ENCODE assay signal across 9 mouse cellular contexts in genomic region chr15:12549271-12549918, GRCm38 (mm10).
DNase-seq lines count a peak whose midpoint lies in the region; ATAC-seq and TF ChIP-seq lines count a peak whose summit lies in the region.
"Had no signal": no experiment of that assay in that cellular context is flagged by ENCODE, and none has a peak within 500 bp of the region (broad histone marks: within the 10 kb centered on the region; RNA-seq: fewer than 3 reads in every experiment).

No protein-coding gene starts in this region.

- no peak overlapping the region for H3K27ac ChIP-seq in left cerebral cortex, adult 2 months
- peak overlapping the region; percentile 15 to 64 for H3K27ac ChIP-seq in heart, embryonic 14.5 days (replicated peaks in 1 of 2; ENCODE audit: control insufficient read depth in 1 of 2, insufficient read depth in 1 of 2, low read depth in 2 of 2, low read length in 2 of 2)
- peak overlapping the region; percentile 77 for H3K27ac ChIP-seq in stomach, postnatal 0 days (replicated peaks)

- intact Hi-C loops in left cerebral cortex, adult 2 months (cut with DNase I): no loop called here
- intact Hi-C loops in left cerebral cortex, postnatal 14 days (cut with DNase I): no loop called here

- peak overlapping the region; percentile 51 for H3K4me3 ChIP-seq in left cerebral cortex, adult 2 months
- peak overlapping the region; percentile 55 to 69 for H3K4me3 ChIP-seq in heart, embryonic 14.5 days (ENCODE audit: control insufficient read depth in 1 of 2, insufficient read depth in 1 of 2, low read depth in 1 of 2, low read length in 2 of 2)
- H3K4me3 ChIP-seq in stomach, postnatal 0 days (ENCODE audit: low read depth, low read length): peak overlapping the region; percentile 62
- H3K4me3 ChIP-seq: myocyte had no signal

- peak overlapping the region; percentile 75 for H3K9ac ChIP-seq in heart, embryonic 14.5 days (ENCODE audit: low read length)
- H3K9ac ChIP-seq in stomach, postnatal 0 days (ENCODE audit: low read length): peak overlapping the region; percentile 73

- peak overlapping the region; percentile 97 for H3K4me2 ChIP-seq in heart, embryonic 14.5 days (ENCODE audit: low read length)
- peak overlapping the region; percentile 96 for H3K4me2 ChIP-seq in stomach, postnatal 0 days (replicated peaks; ENCODE audit: low read depth)

- H3K4me1 ChIP-seq in heart, embryonic 14.5 days (ENCODE audit: control insufficient read depth in 2 of 2, insufficient read depth in 2 of 2, low read length in 2 of 2): peaks cover 35 to 42% of the 10 kb centered on the region in 2 experiments
- no peaks in the 10 kb centered on the region; the same call in 1 of the 2 replicates for H3K4me1 ChIP-seq in stomach, postnatal 0 days (replicated peaks; ENCODE audit: control insufficient read depth, insufficient read depth)

- H3K36me3 ChIP-seq in heart, embryonic 14.5 days (ENCODE audit: control insufficient read depth, insufficient read depth, low read length): no peaks in the 10 kb centered on the region
- no peaks in the 10 kb centered on the region for H3K36me3 ChIP-seq in stomach, postnatal 0 days (ENCODE audit: control insufficient read depth, insufficient read depth, low read length)

- no peak for TF ChIP-seq CTCF in left cerebral cortex, adult 2 months (IDR thresholded peaks at IDR 0.05)
- no peak for TF ChIP-seq CTCF in stomach, postnatal 0 days (IDR thresholded peaks at IDR 0.05; ENCODE audit: low read depth)

- H3K9me3 ChIP-seq in heart, embryonic 14.5 days (ENCODE audit: control insufficient read depth, low read length): no peaks in the 10 kb centered on the region
- H3K9me3 ChIP-seq in stomach, postnatal 0 days (ENCODE audit: control insufficient read depth, low read length): no peaks in the 10 kb centered on the region

- no peak for TF ChIP-seq EP300 in stomach, postnatal 0 days (optimal IDR thresholded peaks at IDR 0.05)

- no peaks in the 10 kb centered on the region for H3K27me3 ChIP-seq in heart, embryonic 14.5 days (ENCODE audit: control insufficient read depth, insufficient read depth, low read length)
- no peaks in the 10 kb centered on the region for H3K27me3 ChIP-seq in stomach, postnatal 0 days (ENCODE audit: control insufficient read depth, insufficient read depth, low read length)

- ATAC-seq in heart, embryonic 14.5 days (ENCODE audit: insufficient number of reproducible peaks, insufficient read depth, low FRiP score, low read depth): peak; percentile 28; the same call in 1 of the 2 replicates
- peak; percentile 36; the same call in 1 of the 2 replicates for ATAC-seq in stomach, postnatal 0 days (ENCODE audit: low FRiP score, low TSS enrichment)

- DNase-seq in left cerebral cortex, adult 2 months (ENCODE audit: extremely low spot score in 1 of 2, low spot score in 2 of 2): no peak
- DNase-seq in left cerebral cortex, postnatal 14 days (ENCODE audit: low spot score in 2 of 2): no peak
- DNase-seq in embryo, embryonic 9.5 days (ENCODE audit: extremely low spot score): peak; percentile 61
- peak; percentile 63 for DNase-seq in kidney, postnatal 10 days
- DNase-seq in lung, postnatal 4 days: peak; percentile 58 to 62
- peak; percentile 32 for DNase-seq in stomach, postnatal 0 days (ENCODE audit: low spot score)
- no peak for DNase-seq in left cerebral cortex, adult 11 months (ENCODE audit: low spot score)

- WGBS in heart, embryonic 14.5 days: 1% methylated on average over 28 of the region's 28 CpGs
- WGBS in stomach, postnatal 0 days: 1% methylated on average over 28 of the region's 28 CpGs

Comparison
In these comparisons a context has a peak if more than half of its experiments do, and no peak if none do; other contexts are left out.
1. DNase-seq: peak in embryo, embryonic 9.5 days (single experiment), kidney, postnatal 10 days (single experiment), lung, postnatal 4 days (2 of 2) and stomach, postnatal 0 days (single experiment); none in left cerebral cortex, adult 2 months (0 of 2), left cerebral cortex, postnatal 14 days (0 of 2) and left cerebral cortex, adult 11 months (single experiment).
2. Peak in every context shown above with its lines, with median percentiles within 50 percentile points of each other: H3K4me3 ChIP-seq.